Comparison of ENCODE assay signal across 8 mouse cellular contexts in genomic region chr5:103760425-103761131, GRCm38 (mm10).
DNase-seq lines count a peak whose midpoint lies in the region; ATAC-seq lines count a peak whose summit lies in the region.

No protein-coding gene starts in this region.

- H3K27ac ChIP-seq in heart, embryonic 11.5 days (ENCODE audit: low read depth, low read length), result peak overlapping the region; percentile 71
- peak overlapping the region; percentile 79 for H3K27ac ChIP-seq in kidney, embryonic 14.5 days (ENCODE audit: low read depth, low read length)

- H3K4me3 ChIP-seq in heart, embryonic 11.5 days (ENCODE audit: low read depth, low read length), result peak overlapping the region; percentile 49
- H3K4me3 ChIP-seq in kidney, embryonic 14.5 days (ENCODE audit: low read length), result peak overlapping the region; percentile 33

- H3K9me3 ChIP-seq in heart, embryonic 11.5 days (replicated peaks; ENCODE audit: control insufficient read depth, low read length), result no peaks in the 10 kb centered on the region; the same call in 1 of the 2 replicates
- H3K9me3 ChIP-seq in kidney, embryonic 14.5 days (ENCODE audit: control insufficient read depth, low read length), result no peaks in the 10 kb centered on the region

- peaks cover 7% of the 10 kb centered on the region; the same call in 1 of the 2 replicates for H3K27me3 ChIP-seq in heart, embryonic 11.5 days (ENCODE audit: control insufficient read depth, insufficient read depth, low read length)
- no peaks in the 10 kb centered on the region for H3K27me3 ChIP-seq in kidney, embryonic 14.5 days (ENCODE audit: control insufficient read depth, insufficient read depth, low read length)

- no peaks in the 10 kb centered on the region for H3K36me3 ChIP-seq in heart, embryonic 11.5 days (ENCODE audit: control insufficient read depth, insufficient read depth, low read length)
- H3K36me3 ChIP-seq in kidney, embryonic 14.5 days (ENCODE audit: control insufficient read depth, insufficient read depth, low read length), result no peaks in the 10 kb centered on the region

- H3K4me2 ChIP-seq in heart, embryonic 11.5 days, result peak overlapping the region; percentile 95
- H3K4me2 ChIP-seq in kidney, embryonic 14.5 days (replicated peaks; ENCODE audit: low read depth, low read length), result peak overlapping the region; percentile 71

- DNase-seq in left cerebral cortex, postnatal 4 days, result peak; percentile 45
- DNase-seq in left cerebral cortex, adult 8-10 months (ENCODE audit: low spot score in 2 of 2), result no peak
- peak; percentile 58 for DNase-seq in embryo, embryonic 10 days (ENCODE audit: low spot score)
- DNase-seq in lung, postnatal 14 days, result peak; percentile 58
- peak; percentile 29 for DNase-seq in ovary, postnatal 10 days (ENCODE audit: low spot score)
- DNase-seq in urinary bladder, adult 18-20 months (ENCODE audit: low spot score in 2 of 2), result no peak

- peak; percentile 40 for ATAC-seq in heart, embryonic 11.5 days (replicated peaks; ENCODE audit: insufficient number of reproducible peaks, low FRiP score, low TSS enrichment)
- ATAC-seq in kidney, embryonic 14.5 days (ENCODE audit: low FRiP score, low TSS enrichment), result peak; percentile 64; the same call in 1 of the 2 replicates

- intact Hi-C loops in left cerebral cortex, postnatal 4 days (cut with DNase I), result no loop called here

- H3K9ac ChIP-seq in heart, embryonic 11.5 days (ENCODE audit: low read depth, low read length), result peak overlapping the region; percentile 77
- peak overlapping the region; percentile 51 for H3K9ac ChIP-seq in kidney, embryonic 14.5 days (ENCODE audit: low read depth, low read length)

- H3K4me1 ChIP-seq in heart, embryonic 11.5 days (ENCODE audit: control insufficient read depth, insufficient read depth, low read length), result peaks cover 33% of the 10 kb centered on the region
- H3K4me1 ChIP-seq in kidney, embryonic 14.5 days (ENCODE audit: control insufficient read depth, insufficient read depth, low read length), result peaks cover 25% of the 10 kb centered on the region; the same call in 1 of the 2 replicates

- 3% methylated on average over 20 of the region's 20 CpGs for WGBS in heart, embryonic 11.5 days (ENCODE audit: insufficient replicate concordance)
- 1% methylated on average over 20 of the region's 20 CpGs for WGBS in kidney, embryonic 14.5 days

Comparison
In these comparisons a context has a peak if more than half of its experiments do, and no peak if none do; other contexts are left out.
1. DNase-seq: peak in left cerebral cortex, postnatal 4 days (single experiment), embryo, embryonic 10 days (single experiment), lung, postnatal 14 days (single experiment) and ovary, postnatal 10 days (single experiment); none in left cerebral cortex, adult 8-10 months (0 of 2) and urinary bladder, adult 18-20 months (0 of 2).